Mouse (Mus musculus) bone marrow macrophage, adult 2 months (primary cell): ENCODE measurements around the gene Kdm5a.

ENCODE experiments used
- CTCF ChIP-seq: IDR thresholded peaks from 2 replicates; pipeline ENCODE4 v1.5.1; 2012; ENCODE audit warnings: low read depth, mild to moderate bottlenecking, low read length, moderate library complexity
- POLR2A ChIP-seq: IDR thresholded peaks from 2 replicates; pipeline ENCODE4 v1.6.1; 2012; ENCODE audit warnings: mild to moderate bottlenecking, low read depth, low read length, borderline replicate concordance

DNA sequence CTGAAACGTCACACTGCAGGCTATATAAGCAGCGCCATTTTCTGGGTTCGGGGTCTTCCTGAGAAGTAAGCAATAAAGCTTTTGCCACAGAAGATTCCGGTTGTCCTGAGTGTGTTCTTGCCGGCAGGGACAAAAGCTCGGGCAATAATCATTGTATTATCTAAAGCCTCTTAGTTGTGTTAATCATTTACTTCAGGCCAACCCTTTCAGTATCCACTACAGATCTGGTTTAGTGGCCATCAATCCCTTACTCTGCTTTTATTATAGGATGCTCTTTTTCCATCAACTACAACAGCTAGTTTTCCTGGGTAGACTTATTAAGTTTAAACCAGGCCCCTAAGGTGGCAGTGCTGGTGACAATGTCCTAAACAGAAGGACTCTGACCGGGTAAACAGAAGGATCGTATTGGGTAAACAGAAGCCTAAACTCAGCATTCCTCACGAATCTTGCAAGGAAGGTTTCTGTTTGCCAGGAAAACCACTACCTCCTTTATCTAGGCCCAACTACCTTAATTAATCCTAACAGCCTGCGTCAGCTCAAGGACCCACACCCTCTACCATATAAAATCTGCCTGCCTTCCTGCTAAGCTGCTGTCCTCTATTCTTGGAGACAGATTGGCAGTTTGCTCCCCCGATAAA is 45.5 kb upstream of the Kdm5a start:
- TF ChIP-seq CTCF (no peak), POLR2A (no peak)
